Mouse (Mus musculus) thymus, adult 2 months (tissue): ENCODE data around the gene Glg1.

Experiments
- CTCF ChIP-seq: fragments of 200-500 bp; IDR thresholded peaks from 2 replicates; pipeline ENCODE4 v1.5.1; 2012; ENCODE audit warnings: mild to moderate bottlenecking, control low read depth, low read length, moderate library complexity, borderline replicate concordance; ENCODE audit not compliant: control insufficient read depth, poor library complexity, insufficient read depth; ENCODE audit errors: extremely low read depth
- POLR2A ChIP-seq: fragments of 200-500 bp; IDR thresholded peaks from 2 replicates; pipeline ENCODE4 v1.6.1; 2012; ENCODE audit warnings: mild to moderate bottlenecking, low read length, control low read depth, moderate library complexity; ENCODE audit not compliant: control insufficient read depth, poor library complexity, insufficient read depth; ENCODE audit errors: extremely low read depth

DNA sequence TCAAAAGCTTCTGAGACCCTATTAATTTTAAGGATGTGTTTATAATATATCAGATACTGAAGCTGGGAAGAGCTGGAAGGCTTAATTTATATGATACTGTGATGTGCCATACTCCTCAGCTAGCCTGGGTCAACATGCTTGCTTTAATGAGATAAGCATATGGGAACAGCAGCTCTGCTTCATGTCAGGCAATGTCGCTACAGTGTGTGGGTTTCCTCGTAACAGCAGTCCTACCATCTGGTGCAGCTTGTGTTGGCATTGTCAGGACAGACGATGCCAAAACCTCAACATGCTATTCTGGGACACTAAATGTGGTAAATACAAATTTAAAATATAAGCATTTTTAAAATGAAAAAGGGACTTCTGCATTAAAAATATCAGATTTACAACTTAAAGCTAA is 40.9 kb downstream of the Glg1 start:
- TF ChIP-seq CTCF (no peak), POLR2A (no peak)
